Mouse (Mus musculus) embryonic fibroblast, embryonic 13.5 days (primary cell): ENCODE data around the gene Tcl1b4.
"Not testable (repeated sequence)": the region's sequence is repeated elsewhere in the genome, so short reads cannot be mapped to it uniquely, and the experiment has no call there.

ENCODE experiments used
- CTCF ChIP-seq: IDR thresholded peaks from 2 replicates; pipeline ENCODE4 v1.5.1; 2011; ENCODE audit warnings: mild to moderate bottlenecking, control low read depth, low read length, moderate library complexity, borderline replicate concordance; ENCODE audit not compliant: insufficient read depth
- POLR2A ChIP-seq: IDR thresholded peaks from 2 replicates; pipeline ENCODE4 v1.6.1; 2011; ENCODE audit warnings: low read depth, mild to moderate bottlenecking, control low read depth, low read length, moderate library complexity

DNA sequence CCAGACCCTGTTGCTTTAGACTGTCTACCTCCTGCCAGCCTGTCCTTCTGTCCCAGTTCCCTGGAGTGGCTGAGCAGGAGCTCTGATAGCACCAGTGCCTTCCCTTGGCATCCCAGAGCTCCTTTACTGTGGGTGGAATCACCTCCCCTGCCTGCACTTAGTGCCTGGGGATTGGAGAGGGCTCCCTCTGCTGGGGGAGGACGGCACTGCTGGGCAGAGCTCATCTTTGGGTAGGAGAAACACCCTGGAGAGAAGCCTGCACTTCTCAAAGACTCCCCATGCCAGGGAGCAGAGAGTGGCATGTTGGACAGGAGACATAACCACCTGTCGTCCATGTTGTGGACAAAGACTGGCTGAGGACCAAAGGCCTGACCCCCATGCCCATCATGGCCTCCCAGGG lies 27.4 kb upstream of the Tcl1b4 start:
- not testable (repeated sequence) for TF ChIP-seq CTCF, POLR2A
